Mouse (Mus musculus) forebrain, embryonic 13.5 days (tissue): Measurements from ENCODE around the gene Crygs. TPM values are rescaled to one million over a fixed set of nuclear protein-coding genes. Genes with fewer than 3 reads are reported as not detected.

Experiments used
- ATAC-seq: fragments of 200-750 bp; cut with Nextera tagmentation; 2 replicates; pipeline ENCODE4 v1.8.0; 2017
- H3K27ac ChIP-seq: fragments of 300-500 bp; sonication (generic); 2 replicates; pipeline ENCODE4 v1.5.1; 2015; ENCODE audit warnings: inconsistent platforms, mild to moderate bottlenecking, moderate library complexity
- H3K27me3 ChIP-seq: fragments of 300-500 bp; sonication (generic); 2 replicates; pipeline ENCODE4 v1.6.1; 2015; ENCODE audit warnings: mild to moderate bottlenecking, inconsistent platforms
- H3K36me3 ChIP-seq: fragments of 300-500 bp; sonication (generic); 2 replicates; pipeline ENCODE4 v1.6.1; 2015; ENCODE audit warnings: mild to moderate bottlenecking, inconsistent platforms; ENCODE audit not compliant: poor library complexity, severe bottlenecking
- H3K4me1 ChIP-seq: fragments of 300-500 bp; sonication (generic); 2 replicates; pipeline ENCODE4 v1.6.1; 2015; ENCODE audit warnings: inconsistent platforms
- H3K4me2 ChIP-seq: fragments of 300-500 bp; sonication (generic); 2 replicates; pipeline ENCODE4 v1.6.1; 2015; ENCODE audit warnings: inconsistent platforms, mild to moderate bottlenecking, moderate library complexity
- H3K4me3 ChIP-seq: fragments of 300-500 bp; sonication (generic); 2 replicates; pipeline ENCODE4 v1.5.1; 2015; ENCODE audit warnings: mild to moderate bottlenecking, inconsistent platforms
- H3K9ac ChIP-seq: fragments of 300-500 bp; sonication (generic); 2 replicates; pipeline ENCODE4 v1.6.1; 2015; ENCODE audit warnings: mild to moderate bottlenecking, inconsistent platforms
- H3K9me3 ChIP-seq: fragments of 300-500 bp; sonication (generic); replicated peaks from 2 replicates; pipeline ENCODE4 v1.6.1; 2016; ENCODE audit warnings: inconsistent platforms
- WGBS: fragments of 180-500 bp; shearing (Covaris S2); methylation state at CpG from one replicate; pipeline ENCODE4 v1.1.7; 2015; 5-methylcytosine and 5-hydroxymethylcytosine counted together
- polyA plus RNA-seq: library from polyadenylated mRNA; unstranded; fragments of >200 nt; fragmentation: Nextera tagmentation; extraction: Ambion mirVana; gene quantifications from 2 replicates; pipeline ENCODE4 v1.2.1, GENCODE M21; 2015

Crygs gene
- polyA plus RNA-seq = not detected in 2 replicates

DNA sequence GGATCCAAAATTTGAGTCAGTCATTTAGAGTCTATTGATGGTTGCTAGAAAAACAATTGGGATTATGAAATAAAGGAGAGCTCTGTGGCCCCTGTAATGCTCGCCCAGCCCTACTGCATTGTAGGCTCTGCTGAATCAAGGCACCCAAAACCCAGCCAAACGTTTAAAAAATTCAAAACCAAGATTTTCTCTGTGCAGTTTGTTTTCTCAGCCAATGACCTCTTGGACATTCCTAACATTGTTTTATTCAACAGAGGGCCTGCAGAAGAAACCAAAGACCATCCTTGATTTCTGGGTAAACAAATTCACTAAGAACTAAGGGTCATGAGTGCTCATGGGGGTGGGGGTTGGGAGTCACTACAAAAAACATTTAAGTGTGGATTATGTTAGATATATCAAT is at the start of gene Crygs:
TSS of gene Crygs (minus strand) at position 101 of the 400 bp plus-strand sequence.
- 0 out of 2 replicates have a peak, but pooled peaks cover 11% of the 10 kb centered on the region for H3K27me3 ChIP-seq
- H3K36me3 ChIP-seq = peaks cover 6% of the 10 kb centered on the region; the same call in 1 of the 2 replicates
- no peak for ATAC-seq
- no peak within 1 kb of the TSS for H3K27ac ChIP-seq
- H3K4me2 ChIP-seq = no peak within 1 kb of the TSS
- H3K9me3 ChIP-seq = no peaks in the 10 kb centered on the region
- 61% methylated on average over 2 of the region's 2 CpGs for WGBS
- H3K4me3 ChIP-seq = no peak within 1 kb of the TSS
- no peaks in the 10 kb centered on the region for H3K4me1 ChIP-seq
- no peak within 1 kb of the TSS for H3K9ac ChIP-seq

DNA sequence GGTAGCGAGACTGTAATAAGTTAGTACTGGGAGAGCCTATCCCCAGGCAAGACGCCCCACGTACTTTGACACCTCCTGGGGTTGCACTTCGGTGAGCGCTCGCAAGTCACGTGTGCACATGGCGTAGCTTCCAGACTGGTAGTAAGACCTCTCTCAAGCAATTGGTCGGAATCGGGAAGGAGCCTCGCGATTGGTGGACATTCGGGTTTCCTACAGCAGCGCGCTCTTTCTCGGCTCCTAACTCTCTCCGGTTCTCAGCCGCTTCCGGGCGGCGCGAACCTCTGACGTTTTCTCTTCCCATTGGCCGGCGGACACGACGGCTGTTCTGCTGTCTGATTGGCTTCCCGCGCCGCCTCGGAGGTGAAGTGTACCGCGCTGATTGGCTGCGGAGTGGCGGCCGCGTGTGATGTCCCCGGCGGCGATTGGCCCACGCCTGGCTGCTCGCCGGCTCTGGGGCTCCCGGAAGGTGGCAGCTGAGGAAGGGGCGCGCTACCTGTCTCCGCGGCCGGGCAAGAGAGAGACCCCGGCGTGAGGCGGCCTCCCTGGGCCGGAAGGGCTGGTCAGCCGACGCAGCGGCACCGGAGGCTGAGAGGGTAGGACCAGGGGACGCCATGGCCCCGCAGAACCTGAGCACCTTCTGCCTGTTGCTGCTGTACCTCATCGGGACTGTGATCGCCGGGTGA is 46.2 kb upstream of the Crygs start, which contains the start of the genes Tbccd1 and Dnajb11:
TSS of gene Tbccd1 (minus strand) at position 239 of the 683 bp plus-strand sequence.
TSS of gene Dnajb11 (plus strand) at position 415 of the 683 bp plus-strand sequence.
- peak within 1 kb of the TSS; percentile 63 for H3K27ac ChIP-seq
- ATAC-seq = peak; percentile 99
- H3K4me1 ChIP-seq = peaks cover 14% of the 10 kb centered on the region
- peak within 1 kb of the TSS; percentile 82 for H3K4me3 ChIP-seq
- peak within 1 kb of the TSS; percentile 83 for H3K9ac ChIP-seq
- H3K9me3 ChIP-seq = no peaks in the 10 kb centered on the region
- H3K4me2 ChIP-seq = peak within 1 kb of the TSS; percentile 90
- H3K36me3 ChIP-seq = peaks cover 10% of the 10 kb centered on the region; the same call in 1 of the 2 replicates
- no peaks in the 10 kb centered on the region for H3K27me3 ChIP-seq
- under 1% methylated on average over 62 of the region's 62 CpGs for WGBS

DNA sequence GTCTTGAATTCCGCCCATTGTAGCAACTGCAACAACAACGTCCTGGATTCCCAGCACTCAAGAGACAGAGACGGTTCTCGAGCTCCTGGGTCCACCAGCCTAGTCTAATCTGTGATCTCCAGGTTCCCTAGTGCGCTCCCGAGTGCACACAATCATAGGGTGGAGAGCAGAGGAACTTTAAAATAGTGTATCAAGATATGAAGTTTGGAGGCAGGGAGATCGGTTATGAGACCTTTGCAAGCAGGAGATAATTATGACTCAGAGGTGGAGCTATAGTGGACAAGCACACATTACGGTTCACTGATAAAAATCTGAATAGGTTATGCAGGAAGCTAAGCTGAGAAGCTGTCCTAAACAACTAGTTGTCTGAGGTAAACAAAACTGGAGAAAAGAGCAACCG is 45.4 kb upstream of the Crygs start:
- H3K27ac ChIP-seq = peak overlapping the region; percentile 63; the same call in 1 of the 2 replicates
- H3K4me1 ChIP-seq = peaks cover 14% of the 10 kb centered on the region
- no peaks in the 10 kb centered on the region for H3K27me3 ChIP-seq
- peak overlapping the region; percentile 65 for H3K9ac ChIP-seq
- WGBS = 15% methylated on average over 9 of the region's 9 CpGs
- peak overlapping the region; percentile 82 for H3K4me3 ChIP-seq
- H3K36me3 ChIP-seq = peaks cover 5% of the 10 kb centered on the region; the same call in 1 of the 2 replicates
- no peaks in the 10 kb centered on the region for H3K9me3 ChIP-seq
- H3K4me2 ChIP-seq = peak overlapping the region; percentile 78
- no peak for ATAC-seq

DNA sequence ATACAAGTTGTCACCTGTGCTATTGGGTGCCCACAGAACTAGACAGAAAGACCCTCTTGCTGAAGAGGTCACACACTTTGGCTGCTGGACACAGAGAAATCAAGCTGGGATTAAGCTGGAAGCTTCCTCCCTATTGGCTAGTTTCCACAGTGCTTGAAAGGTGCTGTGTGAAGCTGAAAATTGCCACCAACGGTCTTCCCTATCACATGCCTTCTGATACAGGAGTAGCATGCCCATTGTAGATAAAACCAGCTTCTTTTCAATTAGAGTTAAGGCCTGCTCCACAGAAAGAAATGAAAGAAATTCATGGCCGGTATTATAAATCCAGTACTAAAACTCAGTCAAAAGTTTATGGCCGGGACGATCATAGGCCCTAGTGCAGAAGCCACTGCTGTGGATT is 41.3 kb upstream of the Crygs start:
- ATAC-seq = no peak
- H3K9ac ChIP-seq = no peak overlapping the region
- WGBS = 88% methylated on average over 4 of the region's 4 CpGs

DNA sequence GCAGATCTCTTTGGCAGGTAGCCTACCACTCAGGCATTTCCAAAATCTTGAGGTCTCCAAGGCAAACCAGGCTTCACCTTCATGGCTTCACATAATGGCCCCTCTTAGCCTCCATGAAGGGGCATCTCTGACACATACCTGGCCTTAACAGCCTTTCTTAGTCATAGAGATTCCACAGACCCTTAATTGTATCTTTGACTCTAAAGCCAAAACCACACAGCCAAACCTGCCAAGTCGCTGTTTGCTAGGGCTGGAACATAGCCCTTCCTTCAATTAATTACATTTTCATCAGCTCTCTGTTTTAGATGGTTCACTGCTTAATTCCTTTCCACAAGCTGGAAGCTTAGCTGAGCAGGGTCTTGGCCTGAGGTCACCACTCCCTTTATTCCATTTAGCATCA is 37.0 kb upstream of the Crygs start:
- 91% methylated on average over 1 of the region's 1 CpGs for WGBS
- Histone ChIP-seq H3K9ac (no peak overlapping the region), H3K36me3 (no peaks in the 10 kb centered on the region), H3K4me1 (peaks cover 14% of the 10 kb centered on the region), H3K9me3 (no peaks in the 10 kb centered on the region), H3K4me3 (no peak overlapping the region), H3K4me2 (no peak overlapping the region), H3K27me3 (no peaks in the 10 kb centered on the region), H3K27ac (no peak overlapping the region)
- no peak for ATAC-seq

More for the DNA sequence above, 41.3 kb upstream of the Crygs start:
- H3K27me3 ChIP-seq = no peaks in the 10 kb centered on the region
- no peaks in the 10 kb centered on the region for H3K36me3 ChIP-seq
- H3K4me3 ChIP-seq = no peak overlapping the region
- H3K4me2 ChIP-seq = no peak overlapping the region
- no peaks in the 10 kb centered on the region for H3K9me3 ChIP-seq
- peaks cover 6% of the 10 kb centered on the region for H3K4me1 ChIP-seq
- H3K27ac ChIP-seq = no peak overlapping the region

DNA sequence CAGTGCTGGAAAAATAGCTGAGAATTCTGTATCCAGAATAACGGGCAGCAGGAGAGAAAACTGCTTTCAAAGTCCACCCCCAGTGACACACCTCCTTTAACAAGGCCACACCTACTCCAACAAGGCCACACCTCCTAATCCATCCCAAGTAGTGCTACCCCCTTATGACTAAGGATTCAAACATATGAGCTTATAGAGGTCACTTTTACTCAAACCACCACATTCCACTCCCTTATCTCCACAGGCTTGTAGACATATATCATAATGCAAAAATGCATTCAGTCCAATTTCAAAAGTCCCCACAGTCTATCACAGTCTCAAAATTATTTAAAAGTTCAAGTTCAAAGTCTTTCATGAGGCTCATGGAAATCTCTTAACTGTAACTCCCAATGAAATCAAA is 36.3 kb upstream of the Crygs start:
- WGBS = 88% methylated on average over 1 of the region's 1 CpGs
- ATAC-seq = no peak

DNA sequence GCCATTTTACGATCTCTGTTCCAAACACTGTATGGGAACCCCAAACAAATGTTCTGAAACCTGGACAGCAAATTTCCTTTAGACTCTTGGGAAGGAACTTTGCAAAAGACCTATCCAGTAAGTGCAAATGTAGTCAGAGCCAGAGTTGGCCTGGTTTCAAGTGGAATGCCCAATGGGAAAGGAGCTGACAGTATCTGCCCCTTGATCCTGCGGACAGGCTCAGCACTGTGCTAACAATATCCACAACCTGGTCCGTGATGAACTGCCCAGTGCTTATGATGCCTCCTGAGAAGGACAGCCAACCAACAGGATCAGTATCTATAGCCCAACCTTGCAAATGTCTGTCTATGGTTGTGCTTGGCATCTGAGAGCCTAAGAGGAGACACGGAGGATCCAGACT is 34.1 kb upstream of the Crygs start:
- ATAC-seq = no peak
- Histone ChIP-seq H3K27me3 (no peaks in the 10 kb centered on the region), H3K9ac (no peak overlapping the region), H3K9me3 (no peaks in the 10 kb centered on the region), H3K27ac (no peak overlapping the region), H3K4me2 (no peak overlapping the region), H3K4me3 (no peak overlapping the region), H3K4me1 (peaks cover 14% of the 10 kb centered on the region), H3K36me3 (0 out of 2 replicates have a peak, but pooled peaks cover 3% of the 10 kb centered on the region)
- 90% methylated on average over 4 of the region's 4 CpGs for WGBS

More for the DNA sequence above, 36.3 kb upstream of the Crygs start:
- H3K4me1 ChIP-seq = peaks cover 14% of the 10 kb centered on the region
- H3K4me2 ChIP-seq = no peak overlapping the region
- H3K4me3 ChIP-seq = no peak overlapping the region
- H3K9ac ChIP-seq = no peak overlapping the region
- no peaks in the 10 kb centered on the region for H3K36me3 ChIP-seq
- H3K27ac ChIP-seq = no peak overlapping the region
- H3K9me3 ChIP-seq = no peaks in the 10 kb centered on the region
- H3K27me3 ChIP-seq = no peaks in the 10 kb centered on the region

DNA sequence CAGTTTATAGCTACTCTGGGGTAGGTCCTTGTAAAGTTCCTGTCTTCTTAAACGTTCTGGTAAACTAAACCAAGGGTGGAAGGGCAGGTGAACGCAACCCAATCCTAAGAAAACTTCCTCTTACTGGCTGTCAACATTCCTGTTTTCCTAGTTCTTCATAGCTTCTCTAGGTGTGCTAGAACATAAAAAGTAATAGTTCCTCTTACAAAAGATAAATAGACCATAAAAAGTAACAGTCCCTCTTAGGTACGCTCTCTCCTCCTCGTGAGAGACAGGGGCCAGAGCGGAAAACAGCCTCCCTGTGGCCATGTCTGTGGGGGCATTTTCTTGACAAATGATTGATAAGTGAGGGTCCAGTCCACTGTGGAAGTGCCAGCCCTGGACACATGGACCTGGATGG is 33.5 kb upstream of the Crygs start:
- no peak overlapping the region for H3K27ac ChIP-seq
- 68% methylated on average over 5 of the region's 5 CpGs for WGBS
- H3K36me3 ChIP-seq = 0 out of 2 replicates have a peak, but pooled peaks cover 3% of the 10 kb centered on the region
- peak overlapping the region; percentile 87 for H3K4me2 ChIP-seq
- no peaks in the 10 kb centered on the region for H3K9me3 ChIP-seq
- no peaks in the 10 kb centered on the region for H3K27me3 ChIP-seq
- peak overlapping the region; percentile 54 for H3K4me3 ChIP-seq
- peaks cover 14% of the 10 kb centered on the region for H3K4me1 ChIP-seq
- no peak for ATAC-seq
- 0 out of 2 replicates have a peak overlapping the region, but pooled peaks have one; percentile 79 for H3K9ac ChIP-seq

DNA sequence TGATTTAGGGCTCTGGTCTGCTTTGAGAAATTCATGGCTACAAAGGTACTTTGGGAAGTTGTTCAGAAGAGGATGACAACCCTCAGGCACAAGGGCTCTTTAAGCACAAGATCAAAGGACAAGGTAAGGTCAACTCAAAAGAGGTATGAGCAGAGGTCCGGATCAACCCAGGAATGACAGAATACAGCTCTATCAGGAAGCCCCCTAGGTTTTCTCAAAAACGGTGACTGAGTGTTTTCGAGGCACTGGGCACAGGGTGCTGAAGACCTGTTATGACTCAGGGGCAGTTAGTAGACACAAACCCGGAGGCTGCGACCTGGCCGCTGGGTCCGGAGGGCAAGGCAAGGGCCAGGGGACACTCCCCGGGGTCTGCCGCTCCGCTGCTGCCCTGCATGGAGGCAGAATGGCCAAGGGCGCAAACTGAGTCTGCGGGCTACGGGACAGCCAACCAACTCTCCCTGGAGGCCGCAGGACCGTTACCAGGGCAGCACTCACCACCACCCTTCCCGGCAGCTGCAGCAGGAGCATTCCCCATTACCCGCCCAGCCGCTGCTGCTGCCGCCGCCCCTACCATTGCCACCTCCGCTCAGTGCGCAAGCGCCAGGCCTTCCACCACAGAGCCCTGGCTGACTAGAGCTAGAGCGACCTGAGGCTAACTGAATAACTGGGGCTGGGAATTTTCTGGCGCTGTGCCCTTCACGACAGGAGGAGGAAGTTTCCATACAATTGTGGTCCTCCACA is 32.9 kb upstream of the Crygs start:
- Histone ChIP-seq H3K36me3 (peaks cover 4% of the 10 kb centered on the region; the same call in 1 of the 2 replicates), H3K9ac (peak overlapping the region; percentile 79), H3K4me1 (peaks cover 14% of the 10 kb centered on the region), H3K4me2 (peak overlapping the region; percentile 87), H3K27ac (no peak overlapping the region; the same call in 1 of the 2 replicates), H3K4me3 (peak overlapping the region; percentile 54), H3K27me3 (no peaks in the 10 kb centered on the region), H3K9me3 (no peaks in the 10 kb centered on the region)
- ATAC-seq = peak; percentile 98
- 7% methylated on average over 23 of the region's 26 CpGs for WGBS

DNA sequence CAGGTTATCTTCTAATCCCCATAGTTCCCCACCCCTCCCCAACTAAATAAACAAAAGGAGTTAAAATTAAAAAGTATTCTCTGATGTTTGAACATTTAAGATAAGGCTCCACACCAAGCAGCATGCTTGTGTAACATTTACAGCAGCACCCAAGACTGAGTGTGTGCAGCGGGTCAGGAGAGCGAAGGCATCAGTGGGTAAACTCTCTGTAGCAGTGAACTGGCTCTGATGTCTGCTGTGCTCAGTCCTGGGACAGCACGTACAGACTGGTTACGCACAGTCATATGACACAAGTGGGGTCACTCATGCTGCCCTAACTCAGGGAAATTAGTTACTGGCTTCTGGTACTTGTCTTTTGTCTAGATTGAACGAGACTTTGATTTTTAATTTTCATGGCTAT is 31.5 kb upstream of the Crygs start:
- H3K27me3 ChIP-seq = no peaks in the 10 kb centered on the region
- WGBS = 95% methylated on average over 5 of the region's 5 CpGs

DNA sequence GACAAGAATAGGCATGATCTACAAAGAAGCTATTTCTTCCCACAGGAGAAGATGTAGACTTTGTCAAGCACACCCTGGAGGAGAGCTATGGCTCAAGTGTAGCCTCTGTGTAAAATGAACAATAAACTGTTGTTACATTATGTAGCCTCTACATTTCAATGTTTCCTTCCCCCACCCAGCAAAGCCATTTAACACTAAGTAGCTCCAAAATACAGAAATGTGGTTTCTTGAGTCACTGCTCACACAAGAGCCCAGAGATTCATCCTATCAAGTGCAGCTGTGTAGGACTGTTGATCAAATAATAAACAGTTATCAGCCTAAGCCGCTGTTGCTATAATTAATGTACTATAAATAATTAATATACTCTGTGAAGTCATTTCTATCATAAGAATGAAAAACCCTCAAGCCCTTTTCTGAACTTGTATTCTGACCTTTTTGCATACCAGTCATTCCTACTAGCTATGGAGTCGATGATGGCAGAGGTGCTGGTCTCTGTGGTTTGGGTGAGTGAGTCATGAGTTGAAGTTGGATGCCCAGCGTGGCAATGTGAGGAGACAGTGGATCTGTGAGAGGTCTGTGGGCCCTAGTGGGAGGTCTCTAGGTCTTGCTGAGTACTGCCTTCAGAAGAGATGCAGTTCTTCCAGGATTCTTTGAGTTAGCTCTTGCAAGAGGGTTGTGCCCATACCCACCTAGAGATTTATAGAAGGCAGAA is 27.9 kb upstream of the Crygs start:
- H3K36me3 ChIP-seq = peaks cover 15% of the 10 kb centered on the region
- 91% methylated on average over 3 of the region's 3 CpGs for WGBS
- no peaks in the 10 kb centered on the region for H3K27me3 ChIP-seq
- H3K9me3 ChIP-seq = no peaks in the 10 kb centered on the region
- H3K4me3 ChIP-seq = no peak overlapping the region
- H3K9ac ChIP-seq = no peak overlapping the region
- no peak for ATAC-seq
- no peak overlapping the region for H3K4me2 ChIP-seq
- H3K27ac ChIP-seq = no peak overlapping the region
- peaks cover 5% of the 10 kb centered on the region for H3K4me1 ChIP-seq

More for the DNA sequence above, 31.5 kb upstream of the Crygs start:
- H3K36me3 ChIP-seq = peaks cover 12% of the 10 kb centered on the region
- no peak for ATAC-seq
- H3K4me3 ChIP-seq = no peak overlapping the region
- no peak overlapping the region for H3K4me2 ChIP-seq
- H3K9ac ChIP-seq = no peak overlapping the region
- no peaks in the 10 kb centered on the region for H3K9me3 ChIP-seq
- no peak overlapping the region for H3K27ac ChIP-seq
- peaks cover 14% of the 10 kb centered on the region for H3K4me1 ChIP-seq
